Mouse (Mus musculus) forebrain, embryonic 14.5 days (tissue): Measurements from ENCODE around the gene Cwh43. TPM values are rescaled to one million over a fixed set of nuclear protein-coding genes. Genes with fewer than 3 reads are reported as not detected.

Source experiments
- ATAC-seq: fragments of 200-750 bp; cut with Nextera tagmentation; 2 replicates; pipeline ENCODE4 v1.8.0; 2017; ENCODE audit warnings: mild to moderate bottlenecking, moderate library complexity
- DNase-seq: peaks from one replicate; pipeline ENCODE4 v3.0.0-alpha.2; 2015; ENCODE audit warnings: low spot score
- H3K27ac ChIP-seq: fragments of 300-500 bp; sonication (generic); 2 replicates; pipeline ENCODE4 v1.5.1; 2014; ENCODE audit warnings: low read depth, mild to moderate bottlenecking, control low read depth, low read length, moderate library complexity
- H3K27me3 ChIP-seq: fragments of 300-500 bp; sonication (generic); replicated peaks from 2 replicates; pipeline ENCODE4 v1.6.1; 2014; ENCODE audit warnings: low read length, control low read depth, mixed read lengths; ENCODE audit not compliant: control insufficient read depth, insufficient read depth
- H3K36me3 ChIP-seq: fragments of 300-500 bp; sonication (generic); 2 replicates; pipeline ENCODE4 v1.6.1; 2014; ENCODE audit warnings: low read length, control low read depth; ENCODE audit not compliant: control insufficient read depth, insufficient read depth
- H3K4me1 ChIP-seq: fragments of 300-500 bp; sonication (generic); 2 replicates; pipeline ENCODE4 v1.6.1; 2014; ENCODE audit warnings: antibody characterized with exemption, low read length, control low read depth; ENCODE audit not compliant: control insufficient read depth, insufficient read depth
- H3K4me2 ChIP-seq: fragments of 300-500 bp; sonication (generic); 2 replicates; pipeline ENCODE4 v1.6.1; 2014; ENCODE audit warnings: mild to moderate bottlenecking, control low read depth, low read length
- H3K4me3 ChIP-seq: fragments of 300-500 bp; sonication (generic); 2 replicates; pipeline ENCODE4 v1.5.1; 2014; ENCODE audit warnings: low read depth, low read length, control low read depth
- H3K9ac ChIP-seq: fragments of 300-500 bp; sonication (generic); 2 replicates; pipeline ENCODE4 v1.6.1; 2014; ENCODE audit warnings: mild to moderate bottlenecking, low read length, control low read depth, moderate library complexity
- H3K9me3 ChIP-seq: fragments of 300-500 bp; sonication (generic); replicated peaks from 2 replicates; pipeline ENCODE4 v1.6.1; 2016; ENCODE audit warnings: low read length, control low read depth, mixed read lengths; ENCODE audit not compliant: control insufficient read depth
- WGBS: fragments of 180-500 bp; shearing (Covaris S2); extraction: QIAGEN DNeasy Blood & Tissue Kit; methylation state at CpG from one replicate; pipeline ENCODE4 v1.1.7; 2014; 5-methylcytosine and 5-hydroxymethylcytosine counted together
- polyA plus RNA-seq: library from polyadenylated mRNA; unstranded; fragments of >200 nt; fragmentation: Nextera tagmentation; extraction: Ambion mirVana; gene quantifications from 2 replicates; pipeline ENCODE4 v1.2.1, GENCODE M21; 2014

The Cwh43 gene
- polyA plus RNA-seq, 1 experiment from 2014 or later: not detected

DNA sequence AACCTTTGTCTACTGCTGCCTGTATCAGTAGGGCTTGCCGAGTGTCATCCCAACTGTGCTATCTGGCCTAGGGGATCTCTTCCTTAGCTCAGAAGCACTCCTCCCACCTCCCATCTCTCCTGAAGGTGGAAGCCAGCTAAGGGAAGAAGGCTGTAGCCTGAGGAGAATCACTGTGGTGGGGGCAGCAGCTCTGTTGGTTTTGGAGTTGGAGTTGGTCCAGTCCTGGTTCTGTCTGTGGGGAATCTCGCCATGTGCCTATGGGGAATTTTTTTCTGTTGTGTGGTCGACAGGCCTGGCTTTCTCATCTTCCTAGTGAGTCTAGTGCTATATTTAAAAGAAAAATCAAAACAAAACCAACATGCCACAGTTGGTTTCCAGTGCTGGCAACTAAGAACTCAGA, 91.5 kb downstream of the Cwh43 start:
- H3K9ac ChIP-seq: no peak overlapping the region
- no peak overlapping the region for H3K4me2 ChIP-seq
- H3K36me3 ChIP-seq: no peaks in the 10 kb centered on the region
- no peak overlapping the region for H3K27ac ChIP-seq
- DNase-seq (no peak), ATAC-seq (no peak)
- no peaks in the 10 kb centered on the region for H3K9me3 ChIP-seq
- H3K4me1 ChIP-seq: peaks cover 5% of the 10 kb centered on the region
- 89% methylated on average over 3 of the region's 3 CpGs for WGBS
- H3K27me3 ChIP-seq: no peaks in the 10 kb centered on the region
- no peak overlapping the region for H3K4me3 ChIP-seq

DNA sequence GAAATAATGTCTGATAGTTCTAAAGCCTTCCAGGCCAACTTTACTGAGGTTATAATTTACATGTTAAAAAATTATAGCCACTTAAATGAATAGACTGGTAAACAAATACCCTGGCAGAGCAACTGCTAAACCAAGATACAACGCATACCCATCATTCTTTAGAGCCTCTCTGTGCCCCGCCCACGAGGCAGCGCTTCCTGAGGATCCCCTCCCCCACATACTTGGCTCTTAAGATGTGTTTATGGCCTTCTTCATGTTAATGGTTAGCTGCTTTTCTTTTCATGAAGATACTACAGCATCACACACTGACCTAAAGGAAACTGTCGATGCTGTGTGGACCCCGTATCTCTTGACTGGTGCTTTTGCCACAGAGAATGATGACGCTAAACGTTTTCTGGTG, 92.7 kb downstream of the Cwh43 start:
- Histone ChIP-seq H3K36me3 (no peaks in the 10 kb centered on the region), H3K4me3 (no peak overlapping the region), H3K4me1 (no peaks in the 10 kb centered on the region), H3K27me3 (no peaks in the 10 kb centered on the region), H3K9me3 (no peaks in the 10 kb centered on the region), H3K27ac (no peak overlapping the region), H3K9ac (no peak overlapping the region), H3K4me2 (no peak overlapping the region)
- ATAC-seq: no peak
- DNase-seq: no peak
- WGBS: 88% methylated on average over 8 of the region's 8 CpGs

DNA sequence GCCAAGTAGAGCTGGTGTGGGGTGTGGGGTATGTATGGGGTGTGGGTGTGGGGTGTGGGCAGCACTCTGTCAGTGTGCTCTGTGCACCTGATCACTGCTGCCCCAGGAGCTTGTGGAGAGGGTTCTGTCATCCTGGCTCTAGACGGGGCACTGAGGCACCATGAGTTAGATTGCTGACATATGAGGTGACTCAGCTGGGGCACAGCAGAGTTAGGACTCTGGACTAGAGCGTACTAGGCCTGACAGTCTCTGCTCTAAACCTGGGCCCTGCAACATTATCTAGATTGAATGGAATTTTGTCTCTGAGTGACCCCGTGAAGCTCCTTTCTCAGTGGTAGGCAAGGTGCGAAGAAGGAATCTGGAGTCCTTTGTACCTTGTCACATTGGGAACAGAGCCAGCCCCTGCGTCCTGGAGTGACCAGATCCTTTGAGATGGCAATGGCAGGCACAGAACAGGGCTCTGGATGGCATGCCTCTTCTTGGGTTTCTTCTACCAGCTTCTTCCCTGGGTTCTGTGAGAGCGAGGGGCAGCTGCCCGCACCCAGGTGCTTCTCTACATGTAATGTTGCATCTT, 95.1 kb downstream of the Cwh43 start:
- H3K27ac ChIP-seq: no peak overlapping the region
- H3K4me2 ChIP-seq: no peak overlapping the region
- no peak overlapping the region for H3K4me3 ChIP-seq
- 88% methylated on average over 7 of the region's 7 CpGs for WGBS
- H3K9ac ChIP-seq: no peak overlapping the region
- DNase-seq (no peak), ATAC-seq (no peak)
- no peaks in the 10 kb centered on the region for H3K9me3 ChIP-seq
- H3K4me1 ChIP-seq: no peaks in the 10 kb centered on the region
- no peaks in the 10 kb centered on the region for H3K27me3 ChIP-seq
- no peaks in the 10 kb centered on the region for H3K36me3 ChIP-seq

DNA sequence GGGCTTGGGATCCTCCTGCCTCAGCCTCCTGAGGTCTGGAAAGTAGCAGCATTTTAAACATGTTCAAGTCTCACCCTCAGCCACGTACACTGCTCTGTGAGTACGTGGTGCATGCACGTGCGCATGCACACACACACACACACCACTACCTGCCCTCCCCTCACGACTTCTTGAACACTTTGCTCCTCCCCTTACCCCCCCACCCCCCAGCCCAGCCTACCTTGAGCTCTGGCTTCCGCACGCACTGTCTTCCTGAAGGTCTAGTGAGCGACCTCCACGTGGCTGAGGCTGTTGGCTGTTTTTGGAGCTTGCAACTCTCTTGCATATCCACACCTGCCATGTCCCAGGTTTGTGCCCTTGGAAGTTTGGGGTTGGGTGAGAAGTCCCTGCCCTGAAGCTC, 96.5 kb downstream of the Cwh43 start:
- WGBS: 93% methylated on average over 9 of the region's 9 CpGs
- Histone ChIP-seq H3K4me3 (no peak overlapping the region), H3K4me2 (no peak overlapping the region), H3K9ac (no peak overlapping the region), H3K4me1 (no peaks in the 10 kb centered on the region), H3K9me3 (no peaks in the 10 kb centered on the region), H3K36me3 (no peaks in the 10 kb centered on the region), H3K27me3 (no peaks in the 10 kb centered on the region), H3K27ac (no peak overlapping the region)
- ATAC-seq (no peak), DNase-seq (no peak)

Other genes starting within 250 kb of the Cwh43 start
- gene Fryl, start 149.5 kb upstream of the Cwh43 start, polyA plus RNA-seq: 32.4 and 35.6 TPM in 2 replicates
- 196 and 211 TPM in 2 replicates for gene Ociad1, start 113.3 kb upstream of the Cwh43 start, polyA plus RNA-seq
- gene Ociad2, start 65.0 kb upstream of the Cwh43 start, polyA plus RNA-seq: 14.5 and 20.3 TPM in 2 replicates
- gene Dcun1d4, start 74.9 kb downstream of the Cwh43 start, polyA plus RNA-seq: 52.8 and 55.4 TPM in 2 replicates
- not detected in 2 replicates for gene Lrrc66, start 226.5 kb downstream of the Cwh43 start, polyA plus RNA-seq
- gene Sgcb, start 241.7 kb downstream of the Cwh43 start, polyA plus RNA-seq: 20.9 and 25.6 TPM in 2 replicates
- 0.36 and 0.83 TPM in 2 replicates for gene Spata18, start 245.3 kb downstream of the Cwh43 start, polyA plus RNA-seq